Mouse (Mus musculus) cerebellum, postnatal 14 days (tissue): ENCODE measurements at regions not wholly inside any gene's neighbourhood (a gene's known extent, or its start where the extent isn't known, plus 50 kb on each side); places are given as distances from the start of the nearest gene placed in this dataset.

Experiments
- DNase-seq, 2 experiments: peaks; one replicate each; pipeline ENCODE4 v3.0.0; 2021; ENCODE audit warnings: mixed read lengths in 2 of 2

DNA sequence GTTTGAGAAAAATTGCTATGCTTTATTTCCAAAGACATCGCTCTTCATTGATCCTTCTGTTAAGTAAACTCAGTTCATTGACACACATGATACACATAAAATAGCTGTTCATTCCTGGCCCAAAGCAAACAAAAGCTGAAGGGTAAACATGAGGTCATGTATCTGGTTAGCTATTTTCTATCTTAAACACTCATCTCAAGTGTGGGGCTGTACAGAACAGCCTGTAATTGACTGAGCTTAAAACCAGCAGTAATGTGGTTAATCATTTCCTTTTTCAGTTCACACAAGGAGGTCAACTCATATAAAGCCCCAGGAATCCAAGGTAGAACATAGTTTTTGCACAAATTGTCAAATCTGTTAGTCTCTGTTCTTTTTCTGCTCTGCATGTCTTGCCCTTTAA is 94.5 kb downstream of the Cldn17 start:
- DNase-seq: no peak

DNA sequence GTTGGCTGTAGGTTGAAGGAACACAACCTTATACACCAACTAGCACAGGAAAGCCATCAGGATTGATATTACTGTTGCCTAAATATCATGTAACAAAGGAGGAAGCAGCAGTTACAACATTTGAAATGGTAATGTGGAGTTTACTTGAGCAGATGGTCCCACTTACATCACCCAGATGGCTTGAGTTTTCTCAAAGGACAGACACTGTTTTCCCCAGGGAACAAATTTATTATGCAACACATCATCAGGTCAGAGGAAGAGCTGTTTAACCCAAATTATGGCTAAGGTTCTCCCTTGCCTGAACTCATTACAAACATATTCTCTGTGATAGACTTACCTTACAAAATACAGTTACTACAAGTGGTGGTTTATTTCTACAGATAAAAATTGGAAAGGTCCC is 98.6 kb downstream of the Cldn17 start:
- DNase-seq: peak in 1 of 2 experiments; percentile 22

DNA sequence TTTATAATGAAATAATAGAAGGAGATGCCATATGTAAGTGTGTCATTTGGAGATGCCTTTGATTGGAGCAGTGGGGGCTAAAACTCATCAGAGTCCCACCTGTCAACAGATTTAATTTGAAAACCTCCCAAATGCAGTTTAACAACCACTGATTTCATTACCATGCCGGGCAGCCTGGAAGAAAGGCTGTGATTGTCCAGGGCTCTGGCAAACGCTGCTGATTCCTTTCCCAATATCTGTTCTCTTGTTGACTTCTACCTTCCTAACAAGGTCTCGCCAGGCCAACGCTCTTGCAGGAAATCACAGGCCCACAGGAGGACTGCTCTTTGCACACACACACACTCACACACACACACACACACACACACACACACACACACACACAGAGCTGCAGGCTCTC is 102.4 kb downstream of the Cldn17 start:
- peak; percentile 69 to 70 for DNase-seq

GRCm38 (mm10) chr16:88399881-88400280 is 106.9 kb downstream of the Cldn17 start:
- peak; percentile 26 to 53 for DNase-seq

GRCm38 (mm10) chr16:88392764-88393163 is 102.7 kb upstream of the Grik1 start:
- no peak for DNase-seq

DNA sequence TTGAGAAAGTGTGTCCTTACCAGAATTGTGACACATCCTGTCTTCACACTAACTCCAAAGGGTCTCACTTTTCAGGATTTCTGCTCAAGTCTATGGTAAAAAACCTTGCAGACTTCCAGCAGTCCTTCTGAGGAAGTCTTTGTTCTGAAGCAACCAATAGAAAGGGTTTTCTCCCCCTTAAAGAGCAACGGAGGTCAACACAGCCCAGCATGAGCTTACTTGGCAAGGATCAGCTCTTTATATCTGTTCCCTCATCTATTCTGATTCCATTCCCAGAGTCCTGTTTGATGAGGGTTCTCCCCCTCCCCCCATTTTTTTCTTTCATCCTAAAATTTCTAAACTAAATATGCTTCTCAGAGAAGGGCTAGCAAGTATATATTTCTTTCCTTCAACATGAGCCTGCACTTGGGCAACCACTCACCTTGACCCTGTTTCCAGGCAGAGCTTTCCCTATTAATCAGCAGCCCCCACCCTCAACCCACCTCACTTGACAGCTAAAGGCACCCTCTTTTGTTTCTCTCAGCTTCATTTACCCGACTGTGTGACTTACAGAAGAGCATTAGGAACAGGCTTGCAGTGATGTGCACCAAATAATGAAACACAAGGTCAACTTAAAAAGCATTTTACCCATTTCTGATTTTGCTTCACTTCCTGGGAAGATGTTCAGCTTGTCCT is 91.7 kb upstream of the Grik1 start:
- DNase-seq: no peak

GRCm38 (mm10) chr16:88375622-88376021 is 85.6 kb upstream of the Grik1 start:
- no peak for DNase-seq

DNA sequence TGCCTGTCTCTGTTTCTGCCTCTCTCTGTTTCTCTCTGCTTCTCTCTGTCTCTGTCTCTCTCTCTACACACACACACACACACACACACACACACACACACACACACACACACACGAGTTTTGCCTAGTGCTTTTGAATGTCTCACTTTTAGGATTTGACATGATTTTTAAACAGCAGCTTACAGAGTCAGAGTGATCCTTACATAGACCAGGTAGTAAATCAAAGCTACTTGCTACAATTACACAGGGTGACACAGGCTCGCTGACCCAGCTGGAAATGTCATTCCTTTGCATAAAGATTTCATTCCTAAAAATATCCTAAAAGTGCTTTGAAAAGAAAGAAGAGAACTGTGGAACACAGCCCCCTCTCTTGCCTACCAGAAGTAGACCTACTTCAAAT is 84.5 kb upstream of the Grik1 start:
- no peak for DNase-seq

- peak; percentile 73 to 74 for DNase-seq
Observed at GRCm38 (mm10) chr16:88372034-88372433, 82.0 kb upstream of the Grik1 start.

GRCm38 (mm10) chr16:88368146-88368545 is 78.1 kb upstream of the Grik1 start:
- DNase-seq: no peak

GRCm38 (mm10) chr16:88367162-88367561 is 77.1 kb upstream of the Grik1 start:
- DNase-seq: no peak

GRCm38 (mm10) chr16:88360081-88360480 is 70.0 kb upstream of the Grik1 start:
- no peak for DNase-seq
